Mouse (Mus musculus): ENCODE results near the gene Srd5a1. TPM values are rescaled to one million over a fixed set of nuclear protein-coding genes. Genes with fewer than 3 reads are reported as not detected.
A peak's percentile ranks its signal among the peaks of the same experiment; 100 is the strongest.
"Not testable (repeated sequence)": the region's sequence is repeated elsewhere in the genome, so short reads cannot be mapped to it uniquely, and the experiment has no call there.

Srd5a1 gene
- polyA plus RNA-seq, 1 experiment from 2014 or later = 19.9 TPM

DNA sequence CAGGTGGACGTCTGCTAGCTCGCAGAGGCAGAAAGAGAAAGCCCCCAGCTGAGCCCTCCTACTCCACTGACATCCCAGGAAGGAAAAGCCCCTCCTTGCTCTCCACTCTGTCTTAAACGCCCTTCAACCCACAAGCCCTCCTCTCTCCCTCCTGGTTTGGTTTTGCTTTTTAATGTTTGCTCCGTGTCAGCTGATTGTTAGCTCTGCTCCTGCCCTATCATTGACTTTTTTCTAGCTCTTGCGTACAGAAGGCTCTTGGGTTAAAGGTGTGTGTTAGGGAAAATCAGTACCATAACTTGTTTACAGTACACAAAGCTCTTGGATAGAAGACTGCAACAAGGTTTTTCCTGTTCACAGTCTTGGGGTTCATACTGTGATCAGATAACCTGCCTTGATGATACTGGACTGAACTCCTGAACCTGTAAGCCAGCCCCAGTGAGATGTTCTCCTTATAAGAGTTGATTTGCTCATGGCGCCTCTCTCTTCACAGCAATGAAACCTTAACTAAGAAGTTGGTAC is 26.9 kb upstream of the Srd5a1 start:
- no peak overlapping the region for H3K4me2 ChIP-seq (replicated peaks)
- no peaks in the 10 kb centered on the region for H3K27me3 ChIP-seq (replicated peaks)
- H3K4me1 ChIP-seq (replicated peaks) = no peaks in the 10 kb centered on the region
- H3K9me3 ChIP-seq = no peaks in the 10 kb centered on the region
- 80% methylated on average over 6 of the region's 6 CpGs for WGBS
- no peak overlapping the region for H3K4me3 ChIP-seq (replicated peaks)
- H3K9ac ChIP-seq = no peak overlapping the region
- peaks cover 33% of the 10 kb centered on the region for H3K36me3 ChIP-seq
- no peak for ATAC-seq
- no peak overlapping the region for H3K27ac ChIP-seq

DNA sequence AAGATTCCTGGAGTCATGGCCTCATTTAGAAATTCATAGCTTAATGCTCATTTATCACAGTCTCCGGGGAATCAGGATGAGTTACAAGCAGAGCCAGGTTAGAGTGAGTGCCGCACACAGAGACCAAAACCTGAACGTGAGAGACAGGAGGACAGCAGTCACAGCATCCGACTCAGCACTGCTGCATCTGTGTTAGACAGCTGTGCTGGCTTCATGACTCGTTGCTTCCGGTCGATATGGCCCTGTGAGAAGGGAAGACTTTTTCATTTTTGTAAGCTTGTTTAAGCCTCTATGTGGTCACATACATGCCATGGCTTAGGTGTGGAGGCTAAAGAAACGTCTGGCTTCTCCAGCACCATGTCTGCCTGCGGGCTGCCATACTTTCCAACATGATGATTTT is 26.4 kb upstream of the Srd5a1 start:
- Histone ChIP-seq H3K4me3 (replicated peaks) (no peak overlapping the region), H3K27ac (no peak overlapping the region), H3K9ac (no peak overlapping the region), H3K4me2 (replicated peaks) (no peak overlapping the region), H3K9me3 (no peaks in the 10 kb centered on the region), H3K27me3 (replicated peaks) (no peaks in the 10 kb centered on the region), H3K4me1 (replicated peaks) (no peaks in the 10 kb centered on the region), H3K36me3 (peaks cover 35% of the 10 kb centered on the region)
- no peak for ATAC-seq
- WGBS = 85% methylated on average over 9 of the region's 9 CpGs

DNA sequence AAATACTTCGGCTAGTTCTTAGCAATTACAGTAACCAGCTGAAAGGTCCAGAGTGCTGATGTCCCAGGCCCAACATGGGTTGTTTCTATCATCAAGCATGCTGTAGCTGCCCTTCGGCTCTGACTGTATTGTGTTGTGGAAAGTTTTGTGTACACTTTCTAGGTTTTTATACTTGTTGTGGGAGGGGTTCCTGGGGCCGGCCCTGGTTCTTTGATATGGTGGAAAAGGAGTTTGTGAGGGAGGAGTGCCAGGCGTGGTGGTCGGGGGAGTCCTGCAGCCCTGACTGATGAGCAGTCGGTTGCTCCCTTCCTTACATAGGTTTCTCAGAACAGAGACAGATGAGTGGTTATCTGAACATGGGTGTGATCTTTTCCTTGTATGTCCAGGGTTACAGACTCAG is 25.6 kb upstream of the Srd5a1 start:
- WGBS = 71% methylated on average over 6 of the region's 6 CpGs
- Histone ChIP-seq H3K36me3 (peaks cover 42% of the 10 kb centered on the region), H3K27ac (no peak overlapping the region), H3K4me3 (replicated peaks) (no peak overlapping the region), H3K9ac (no peak overlapping the region), H3K27me3 (replicated peaks) (no peaks in the 10 kb centered on the region), H3K4me2 (replicated peaks) (no peak overlapping the region), H3K4me1 (replicated peaks) (no peaks in the 10 kb centered on the region), H3K9me3 (no peaks in the 10 kb centered on the region)
- no peak for ATAC-seq

DNA sequence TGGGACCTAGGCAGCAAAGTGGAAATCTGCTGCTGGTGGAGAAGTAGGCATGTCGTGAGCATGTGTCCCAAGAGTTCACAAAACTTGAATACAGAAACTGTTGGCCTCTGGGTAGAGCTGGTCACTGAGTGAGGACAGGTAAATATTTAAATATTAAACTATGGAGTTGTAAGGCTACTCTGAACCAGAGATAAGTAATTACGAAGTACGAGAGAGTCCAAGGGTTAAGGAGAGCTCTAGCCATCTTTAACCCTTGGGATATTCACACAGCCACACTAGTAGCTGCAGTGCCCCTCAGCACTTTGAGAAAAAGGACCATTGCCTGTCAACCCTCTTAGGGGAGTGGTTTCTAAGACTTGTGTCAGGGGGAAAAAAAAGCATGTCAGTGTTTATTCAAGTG is 25.1 kb upstream of the Srd5a1 start:
- Histone ChIP-seq H3K27me3 (replicated peaks) (no peaks in the 10 kb centered on the region), H3K4me2 (replicated peaks) (no peak overlapping the region), H3K36me3 (peaks cover 46% of the 10 kb centered on the region), H3K27ac (no peak overlapping the region), H3K4me1 (replicated peaks) (no peaks in the 10 kb centered on the region), H3K4me3 (replicated peaks) (no peak overlapping the region), H3K9ac (no peak overlapping the region), H3K9me3 (no peaks in the 10 kb centered on the region)
- 83% methylated on average over 3 of the region's 3 CpGs for WGBS
- ATAC-seq = peak; percentile 47

DNA sequence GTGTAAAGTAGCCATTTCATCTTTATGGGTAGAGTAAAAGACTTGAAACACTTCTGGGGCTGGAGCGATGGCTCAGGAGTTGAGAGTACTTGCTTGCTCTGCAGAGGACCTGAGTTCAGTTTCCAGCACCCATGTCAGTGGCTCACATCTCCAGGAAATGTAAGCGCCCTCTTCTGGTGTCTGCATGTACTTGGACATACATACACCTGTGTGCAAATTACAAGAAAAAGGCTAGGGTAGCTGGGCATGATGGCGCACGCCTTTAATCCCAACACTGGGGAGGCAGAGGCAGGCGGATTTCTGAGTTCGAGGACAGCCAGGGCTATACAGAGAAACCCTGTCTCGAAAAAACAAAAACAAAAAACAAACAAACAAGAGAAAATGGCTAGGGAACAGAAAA is 24.6 kb upstream of the Srd5a1 start:
- not testable (repeated sequence) for ATAC-seq; H3K27ac ChIP-seq; H3K9ac ChIP-seq; H3K9me3 ChIP-seq; H3K4me1 ChIP-seq (replicated peaks); H3K4me3 ChIP-seq (replicated peaks); H3K27me3 ChIP-seq (replicated peaks); H3K4me2 ChIP-seq (replicated peaks)
- 94% methylated on average over 7 of the region's 7 CpGs for WGBS
- peaks cover 50% of the 10 kb centered on the region for H3K36me3 ChIP-seq

DNA sequence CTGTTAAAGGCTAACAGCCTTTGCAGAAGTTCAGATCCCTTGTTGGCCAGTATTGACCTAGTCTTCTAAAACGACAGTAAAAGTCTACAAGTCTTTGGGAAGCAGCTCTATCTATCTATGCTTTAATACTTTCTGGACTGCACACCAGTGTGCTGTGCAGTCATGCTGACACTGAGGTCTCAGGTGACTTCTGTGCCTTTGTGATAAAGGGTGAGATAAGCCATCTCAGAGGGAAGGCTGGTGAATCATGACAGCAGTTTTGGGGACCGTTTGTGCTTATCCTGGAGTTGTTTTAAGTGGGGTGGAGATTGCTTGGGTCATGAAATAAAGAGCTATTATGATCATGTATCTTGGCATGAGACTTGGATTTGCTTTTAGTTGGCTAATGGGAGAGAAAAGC is 22.7 kb upstream of the Srd5a1 start:
- WGBS = 83% methylated on average over 2 of the region's 2 CpGs
- H3K4me1 ChIP-seq (replicated peaks) = no peaks in the 10 kb centered on the region
- no peak overlapping the region for H3K27ac ChIP-seq
- no peak overlapping the region for H3K4me3 ChIP-seq (replicated peaks)
- H3K4me2 ChIP-seq (replicated peaks) = no peak overlapping the region
- no peaks in the 10 kb centered on the region for H3K27me3 ChIP-seq (replicated peaks)
- H3K9ac ChIP-seq = no peak overlapping the region
- no peak for ATAC-seq
- no peaks in the 10 kb centered on the region for H3K9me3 ChIP-seq
- H3K36me3 ChIP-seq = peaks cover 57% of the 10 kb centered on the region

DNA sequence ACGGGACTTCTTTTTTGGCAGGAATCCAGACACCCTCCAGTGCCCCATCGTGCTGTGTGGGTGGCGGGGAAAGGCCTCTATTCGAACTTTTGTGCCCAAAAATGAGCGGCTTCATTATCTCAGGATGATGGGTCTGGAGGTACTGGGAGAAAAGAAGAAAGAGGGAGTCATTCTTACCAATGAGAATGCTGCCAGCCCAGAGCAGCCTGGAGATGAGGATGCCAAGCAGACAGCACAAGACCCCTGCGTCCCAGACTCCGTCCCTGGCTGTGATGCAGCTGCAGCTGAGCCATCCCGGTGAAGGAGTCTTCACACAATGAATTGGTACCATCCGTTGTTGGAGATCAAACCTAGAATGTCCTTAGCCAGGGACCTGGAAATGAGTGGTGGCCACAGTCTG is 22.3 kb upstream of the Srd5a1 start:
- Histone ChIP-seq H3K4me1 (replicated peaks) (no peaks in the 10 kb centered on the region), H3K9ac (no peak overlapping the region), H3K4me2 (replicated peaks) (no peak overlapping the region), H3K36me3 (peaks cover 62% of the 10 kb centered on the region), H3K27ac (no peak overlapping the region), H3K4me3 (replicated peaks) (no peak overlapping the region), H3K27me3 (replicated peaks) (no peaks in the 10 kb centered on the region), H3K9me3 (no peaks in the 10 kb centered on the region)
- 94% methylated on average over 9 of the region's 9 CpGs for WGBS
- ATAC-seq = no peak

DNA sequence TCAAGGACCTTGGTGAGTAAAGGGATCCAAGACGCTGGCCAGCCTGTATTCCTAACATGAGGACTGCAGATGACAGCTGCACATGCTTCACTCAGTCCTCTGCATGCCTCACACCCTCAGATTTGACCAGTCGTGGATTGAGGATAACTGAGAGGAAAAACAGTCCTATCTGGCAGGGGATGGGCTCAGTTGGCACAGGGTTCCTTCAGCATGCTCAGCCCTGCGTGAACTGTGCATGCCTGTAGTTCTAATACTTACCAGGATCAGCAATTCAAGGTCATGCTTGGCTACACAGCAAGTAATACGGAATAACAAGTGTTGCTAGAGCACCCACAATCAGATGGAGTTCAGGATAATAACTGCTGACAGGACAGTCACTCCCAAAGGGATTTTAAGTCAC is 20.4 kb upstream of the Srd5a1 start:
- no peak overlapping the region for H3K4me2 ChIP-seq (replicated peaks)
- H3K9ac ChIP-seq = no peak overlapping the region
- ATAC-seq = no peak
- no peaks in the 10 kb centered on the region for H3K9me3 ChIP-seq
- WGBS = 84% methylated on average over 4 of the region's 4 CpGs
- no peaks in the 10 kb centered on the region for H3K4me1 ChIP-seq (replicated peaks)
- peaks cover 80% of the 10 kb centered on the region for H3K36me3 ChIP-seq
- no peak overlapping the region for H3K4me3 ChIP-seq (replicated peaks)
- H3K27me3 ChIP-seq (replicated peaks) = no peaks in the 10 kb centered on the region
- H3K27ac ChIP-seq = no peak overlapping the region

DNA sequence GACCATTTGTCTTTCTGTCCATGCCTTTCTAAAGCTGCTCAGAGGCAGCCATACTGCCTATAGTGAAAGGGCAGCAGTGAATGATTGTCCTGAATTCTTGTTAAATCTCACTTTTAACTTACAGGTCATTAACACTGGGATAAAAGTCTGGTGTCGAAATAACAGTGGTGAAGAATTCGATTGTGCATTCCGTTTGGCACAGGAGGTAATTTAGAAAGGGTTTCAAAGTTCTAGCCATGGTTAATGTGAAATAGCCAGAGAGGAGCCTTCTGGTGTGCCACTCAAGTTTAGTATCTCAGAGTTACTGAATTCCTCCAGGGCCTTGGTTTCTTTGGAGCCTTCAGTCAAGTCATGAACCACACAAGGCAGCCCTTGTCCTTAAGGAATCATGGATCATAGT is 19.9 kb upstream of the Srd5a1 start:
- H3K4me1 ChIP-seq (replicated peaks) = no peaks in the 10 kb centered on the region
- ATAC-seq = no peak
- H3K27me3 ChIP-seq (replicated peaks) = no peaks in the 10 kb centered on the region
- H3K9ac ChIP-seq = no peak overlapping the region
- no peak overlapping the region for H3K4me2 ChIP-seq (replicated peaks)
- no peak overlapping the region for H3K4me3 ChIP-seq (replicated peaks)
- no peaks in the 10 kb centered on the region for H3K9me3 ChIP-seq
- peaks cover 80% of the 10 kb centered on the region for H3K36me3 ChIP-seq
- H3K27ac ChIP-seq = no peak overlapping the region
- 96% methylated on average over 3 of the region's 3 CpGs for WGBS

DNA sequence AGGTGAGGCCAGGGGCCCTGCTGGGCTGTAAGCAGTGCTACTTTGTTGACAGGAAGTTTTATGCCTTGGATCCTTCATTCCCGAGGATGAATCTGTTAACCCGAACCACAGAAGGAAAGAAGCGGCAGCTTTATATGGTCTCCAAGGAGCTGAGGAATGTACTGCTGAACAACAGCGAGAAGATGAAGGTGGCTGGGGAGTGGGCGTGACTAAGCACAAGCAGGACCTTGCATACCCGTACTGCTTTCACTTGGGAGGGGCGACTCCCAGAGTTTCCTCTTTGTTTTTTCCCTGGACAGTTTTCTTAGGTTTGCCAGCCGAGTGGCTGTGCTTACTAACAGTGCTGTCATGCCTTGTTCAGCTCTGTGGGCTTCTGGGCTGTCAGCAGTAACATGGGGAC is 19.3 kb upstream of the Srd5a1 start:
- WGBS = 68% methylated on average over 8 of the region's 8 CpGs
- no peak overlapping the region for H3K4me2 ChIP-seq (replicated peaks)
- H3K9me3 ChIP-seq = no peaks in the 10 kb centered on the region
- no peaks in the 10 kb centered on the region for H3K27me3 ChIP-seq (replicated peaks)
- H3K36me3 ChIP-seq = peaks cover 77% of the 10 kb centered on the region
- H3K9ac ChIP-seq = no peak overlapping the region
- no peaks in the 10 kb centered on the region for H3K4me1 ChIP-seq (replicated peaks)
- H3K27ac ChIP-seq = no peak overlapping the region
- no peak for ATAC-seq
- H3K4me3 ChIP-seq (replicated peaks) = no peak overlapping the region

DNA sequence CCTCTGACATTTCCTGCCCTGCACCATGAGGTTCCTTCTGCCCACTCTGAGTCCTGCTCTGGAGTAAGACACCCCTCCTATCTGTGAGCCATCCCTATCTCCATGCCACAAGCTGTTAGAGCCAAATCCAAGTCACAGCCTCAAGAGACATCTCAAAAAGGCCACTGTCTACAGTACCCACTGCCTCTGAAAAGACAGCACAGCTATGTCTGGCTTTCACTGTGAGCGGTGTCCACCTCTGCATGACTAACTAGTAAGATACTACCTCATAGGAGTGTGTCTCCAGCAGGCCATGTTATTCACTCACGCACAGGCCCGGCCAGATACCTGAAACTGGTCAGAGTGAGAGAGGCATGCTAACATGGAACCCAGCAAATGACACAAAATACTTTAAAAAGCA is 16.7 kb upstream of the Srd5a1 start:
- Histone ChIP-seq H3K4me2 (replicated peaks) (no peak overlapping the region), H3K27me3 (replicated peaks) (no peaks in the 10 kb centered on the region), H3K9ac (no peak overlapping the region), H3K9me3 (no peaks in the 10 kb centered on the region), H3K27ac (no peak overlapping the region), H3K36me3 (peaks cover 56% of the 10 kb centered on the region), H3K4me3 (replicated peaks) (no peak overlapping the region), H3K4me1 (replicated peaks) (no peaks in the 10 kb centered on the region)
- ATAC-seq = no peak
- WGBS = 94% methylated on average over 3 of the region's 3 CpGs

DNA sequence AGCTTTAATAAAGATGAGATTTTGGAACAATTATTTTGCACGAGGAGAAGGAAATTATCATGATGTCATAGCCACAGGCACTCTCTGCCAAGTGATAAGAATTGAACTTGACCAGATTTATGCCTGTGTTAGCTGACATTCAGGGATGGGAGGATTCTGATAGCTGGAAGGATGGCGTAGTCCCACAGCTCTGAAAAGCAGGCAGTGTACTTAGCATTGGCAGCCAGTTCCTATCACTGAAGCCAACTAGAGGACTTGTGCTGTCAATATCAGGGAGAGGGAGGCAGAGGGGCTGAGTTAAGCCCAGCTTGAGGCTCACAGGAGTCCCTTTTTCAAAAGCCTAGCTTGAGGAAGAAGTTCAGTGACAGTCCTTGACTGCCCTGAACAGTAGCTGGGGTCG is 13.3 kb upstream of the Srd5a1 start:
- Histone ChIP-seq H3K36me3 (peaks cover 36% of the 10 kb centered on the region), H3K4me3 (replicated peaks) (no peak overlapping the region), H3K4me2 (replicated peaks) (no peak overlapping the region), H3K9ac (no peak overlapping the region), H3K4me1 (replicated peaks) (no peaks in the 10 kb centered on the region), H3K9me3 (no peaks in the 10 kb centered on the region), H3K27ac (no peak overlapping the region), H3K27me3 (replicated peaks) (no peaks in the 10 kb centered on the region)
- 93% methylated on average over 3 of the region's 3 CpGs for whole genome bisulfite sequencing
- no peak for ATAC-seq

DNA sequence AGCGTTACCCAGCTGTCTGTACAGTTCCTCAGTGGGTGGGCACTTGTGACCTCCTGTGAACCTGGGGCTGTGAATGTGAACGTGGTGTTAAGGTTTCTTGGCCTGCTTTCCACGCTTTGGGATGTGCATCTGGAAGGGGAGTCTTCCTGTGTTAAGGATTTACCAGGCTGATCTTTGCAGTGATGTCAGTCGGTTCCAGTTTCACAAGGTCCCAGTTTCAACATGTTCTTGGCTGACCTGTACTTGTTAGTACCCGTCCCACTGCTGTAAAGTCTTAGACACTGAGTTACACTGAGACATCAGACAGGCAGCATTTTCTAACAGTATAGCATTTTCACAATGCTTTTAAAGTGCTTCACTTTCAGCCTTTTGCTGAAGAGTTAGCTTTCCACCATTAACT is 12.6 kb upstream of the Srd5a1 start:
- Histone ChIP-seq H3K9me3 (no peaks in the 10 kb centered on the region), H3K4me2 (replicated peaks) (no peak overlapping the region), H3K36me3 (peaks cover 30% of the 10 kb centered on the region), H3K4me3 (replicated peaks) (no peak overlapping the region), H3K4me1 (replicated peaks) (no peaks in the 10 kb centered on the region), H3K9ac (no peak overlapping the region), H3K27ac (no peak overlapping the region), H3K27me3 (replicated peaks) (no peaks in the 10 kb centered on the region)
- no peak for ATAC-seq
- WGBS = 85% methylated on average over 5 of the region's 5 CpGs

DNA sequence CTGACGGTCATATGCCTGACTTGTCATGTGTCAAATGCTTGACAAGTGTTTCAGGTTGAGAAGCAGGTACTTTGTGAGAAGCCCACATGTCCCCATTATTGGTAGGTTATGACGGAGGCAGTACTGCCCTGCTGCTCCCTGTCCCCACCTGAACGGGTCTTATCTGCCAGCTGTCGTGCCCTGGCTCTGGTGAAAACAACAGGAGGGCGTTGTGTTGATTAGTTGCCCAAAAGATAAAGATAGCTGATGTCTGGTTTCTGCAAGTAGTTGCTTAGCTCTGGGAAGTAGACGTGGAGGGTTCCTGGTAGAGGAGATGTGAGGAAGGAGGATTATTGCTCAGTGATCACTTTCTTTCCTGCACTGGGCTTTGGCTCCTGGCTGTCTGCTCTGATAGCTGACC is 5.5 kb upstream of the Srd5a1 start:
- Histone ChIP-seq H3K36me3 (peaks cover 31% of the 10 kb centered on the region), H3K9ac (no peak overlapping the region), H3K9me3 (no peaks in the 10 kb centered on the region), H3K27me3 (replicated peaks) (no peaks in the 10 kb centered on the region), H3K4me1 (replicated peaks) (0 out of 2 replicates have a peak, but pooled peaks cover 6% of the 10 kb centered on the region), H3K27ac (no peak overlapping the region), H3K4me3 (replicated peaks) (no peak overlapping the region), H3K4me2 (replicated peaks) (no peak overlapping the region)
- ATAC-seq = no peak
- 87% methylated on average over 6 of the region's 6 CpGs for WGBS

All from intestine, embryonic 15.5 days (tissue).